Mouse (Mus musculus): ENCODE measurements at regions not wholly inside any gene's neighbourhood (a gene's known extent, or its start where the extent isn't known, plus 50 kb on each side); places are given as distances from the start of the nearest gene placed in this dataset.

DNA sequence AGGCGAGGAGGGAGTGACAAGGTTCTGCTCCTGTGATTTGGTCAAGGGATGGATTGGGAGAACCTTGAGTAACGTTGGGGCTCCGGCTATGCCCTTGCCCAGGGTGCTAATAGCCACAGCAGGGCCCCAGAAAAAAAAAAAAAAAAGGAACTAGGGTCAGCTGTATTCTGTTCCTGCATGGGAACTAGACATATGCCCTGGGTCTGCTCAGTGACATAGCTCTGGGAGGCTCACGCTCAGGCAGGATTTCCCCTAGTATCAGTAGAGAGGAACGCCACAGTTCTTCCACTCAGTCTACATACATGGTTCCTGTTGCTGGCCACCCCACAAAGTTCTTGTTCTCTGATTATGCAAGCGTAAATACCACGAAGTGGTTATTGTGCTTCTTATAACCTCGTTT is 114.8 kb upstream of the Tet2 start:
- DNase-seq (ENCODE audit: low spot score), result peak; percentile 15
- no peak overlapping the region for H3K4me3 ChIP-seq (ENCODE audit: low read depth, low read length)
- no peak for TF ChIP-seq CTCF (IDR thresholded peaks at IDR 0.05)
- no peak for TF ChIP-seq EP300 (IDR thresholded peaks at IDR 0.05)
- H3K9ac ChIP-seq (replicated peaks; ENCODE audit: low read depth), result no peak overlapping the region
- no peaks in the 10 kb centered on the region for H3K9me3 ChIP-seq (ENCODE audit: low read length)
- ATAC-seq, result peak; percentile 41
- no peak overlapping the region for H3K27ac ChIP-seq (ENCODE audit: low read length)
- WGBS, result 72% methylated on average over 8 of the region's 8 CpGs
- no peaks in the 10 kb centered on the region for H3K27me3 ChIP-seq (replicated peaks; ENCODE audit: insufficient read depth, low read length)
- no peaks in the 10 kb centered on the region for H3K4me1 ChIP-seq (ENCODE audit: insufficient read depth, low read depth, low read length)
- H3K36me3 ChIP-seq (ENCODE audit: insufficient read depth, low read length), result no peaks in the 10 kb centered on the region
- no peak overlapping the region for H3K4me2 ChIP-seq (replicated peaks; ENCODE audit: low read depth, low read length)

- Histone ChIP-seq H3K27ac (ENCODE audit: low read length) (no peak overlapping the region), H3K4me1 (ENCODE audit: insufficient read depth, low read depth, low read length) (no peaks in the 10 kb centered on the region), H3K4me3 (ENCODE audit: low read depth, low read length) (no peak overlapping the region), H3K36me3 (ENCODE audit: insufficient read depth, low read length) (no peaks in the 10 kb centered on the region), H3K4me2 (replicated peaks; ENCODE audit: low read depth, low read length) (no peak overlapping the region), H3K9ac (replicated peaks; ENCODE audit: low read depth) (no peak overlapping the region), H3K9me3 (ENCODE audit: low read length) (no peaks in the 10 kb centered on the region), H3K27me3 (replicated peaks; ENCODE audit: insufficient read depth, low read length) (no peaks in the 10 kb centered on the region)
- DNase-seq (ENCODE audit: low spot score) (no peak), ATAC-seq (no peak)
- WGBS, result 55% methylated on average over 3 of the region's 3 CpGs
- TF ChIP-seq EP300 (IDR thresholded peaks at IDR 0.05), result no peak
- no peak for TF ChIP-seq CTCF (IDR thresholded peaks at IDR 0.05)
Observed at GRCm38 (mm10) chr3:133661303-133661702, 116.4 kb upstream of the Tet2 start.

DNA sequence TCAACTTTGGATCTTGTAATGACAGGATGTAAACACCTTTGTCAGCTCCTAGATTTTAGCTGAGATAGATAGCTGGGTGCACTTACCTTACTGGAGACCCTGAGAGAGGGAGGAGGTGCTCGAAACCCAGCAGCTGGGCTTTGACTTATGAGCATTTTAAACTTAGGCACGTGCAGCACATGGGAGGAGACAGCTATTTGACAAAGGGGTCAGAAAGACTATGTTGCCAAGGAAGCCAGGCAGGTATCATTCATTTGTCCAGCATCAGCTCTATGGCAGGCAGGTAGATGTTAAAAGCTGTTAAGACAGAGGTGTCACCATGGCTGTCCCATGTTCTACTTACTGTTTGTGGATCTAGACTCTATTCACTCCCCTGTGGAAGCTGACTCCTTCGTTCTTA is 120.0 kb upstream of the Tet2 start:
- 72% methylated on average over 3 of the region's 3 CpGs for WGBS
- no peak overlapping the region for H3K27ac ChIP-seq (ENCODE audit: low read length)
- H3K9ac ChIP-seq (replicated peaks; ENCODE audit: low read depth), result no peak overlapping the region
- ATAC-seq, result no peak
- no peak for DNase-seq (ENCODE audit: low spot score)
- H3K4me2 ChIP-seq (replicated peaks; ENCODE audit: low read depth, low read length), result no peak overlapping the region
- no peak for TF ChIP-seq EP300 (IDR thresholded peaks at IDR 0.05)
- TF ChIP-seq CTCF (IDR thresholded peaks at IDR 0.05), result no peak
- H3K36me3 ChIP-seq (ENCODE audit: insufficient read depth, low read length), result no peaks in the 10 kb centered on the region
- no peak overlapping the region for H3K4me3 ChIP-seq (ENCODE audit: low read depth, low read length)
- H3K9me3 ChIP-seq (ENCODE audit: low read length), result no peaks in the 10 kb centered on the region
- no peaks in the 10 kb centered on the region for H3K4me1 ChIP-seq (ENCODE audit: insufficient read depth, low read depth, low read length)
- no peaks in the 10 kb centered on the region for H3K27me3 ChIP-seq (replicated peaks; ENCODE audit: insufficient read depth, low read length)

- no peaks in the 10 kb centered on the region for H3K27me3 ChIP-seq (replicated peaks; ENCODE audit: insufficient read depth, low read length)
- 85% methylated on average over 6 of the region's 6 CpGs for WGBS
- TF ChIP-seq EP300 (IDR thresholded peaks at IDR 0.05), result no peak
- TF ChIP-seq CTCF (IDR thresholded peaks at IDR 0.05), result no peak
- no peak for DNase-seq (ENCODE audit: low spot score)
- no peak overlapping the region for H3K27ac ChIP-seq (ENCODE audit: low read length)
- no peak overlapping the region for H3K4me2 ChIP-seq (replicated peaks; ENCODE audit: low read depth, low read length)
- no peaks in the 10 kb centered on the region for H3K4me1 ChIP-seq (ENCODE audit: insufficient read depth, low read depth, low read length)
- H3K4me3 ChIP-seq (ENCODE audit: low read depth, low read length), result no peak overlapping the region
- H3K9me3 ChIP-seq (ENCODE audit: low read length), result no peaks in the 10 kb centered on the region
- no peak overlapping the region for H3K9ac ChIP-seq (replicated peaks; ENCODE audit: low read depth)
- ATAC-seq, result no peak
- no peaks in the 10 kb centered on the region for H3K36me3 ChIP-seq (ENCODE audit: insufficient read depth, low read length)
Observed at GRCm38 (mm10) chr3:133665425-133666317, 120.7 kb upstream of the Tet2 start.

DNA sequence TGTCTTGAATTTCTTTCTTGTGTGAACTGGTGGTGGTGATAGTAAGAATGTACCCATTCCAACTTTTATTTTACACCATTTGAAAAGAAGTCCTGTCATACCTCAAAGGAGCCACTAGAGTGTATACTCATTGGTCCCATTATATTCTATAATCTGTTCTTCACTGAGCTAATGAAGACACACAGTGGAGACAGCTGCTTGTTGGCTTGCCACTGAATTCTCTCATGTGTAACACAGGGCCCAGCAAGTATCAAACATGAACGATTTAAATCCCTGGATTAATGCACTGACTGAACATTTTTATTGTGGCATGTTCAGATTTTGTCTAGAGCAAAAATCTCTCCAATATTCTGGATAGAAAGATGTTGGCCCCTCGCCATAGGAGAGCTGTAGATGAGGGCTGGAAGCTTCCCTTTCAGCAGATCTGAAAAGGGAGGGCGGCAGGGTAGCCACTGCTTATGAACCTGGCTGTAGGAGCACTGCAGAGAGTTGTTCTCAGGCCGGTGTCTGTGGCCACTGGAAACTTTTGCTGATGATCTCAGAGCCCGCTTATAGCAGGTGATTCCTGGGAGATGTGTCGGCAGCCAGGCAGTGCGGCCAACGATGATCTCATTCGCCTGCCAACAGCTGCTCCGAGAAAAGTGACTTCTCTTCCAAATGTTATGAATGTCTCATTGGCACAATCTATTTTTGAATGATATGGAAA is 128.0 kb upstream of the Tet2 start:
- no peak overlapping the region for H3K4me2 ChIP-seq (replicated peaks; ENCODE audit: low read depth, low read length)
- no peak overlapping the region for H3K4me3 ChIP-seq (ENCODE audit: low read depth, low read length)
- H3K4me1 ChIP-seq (ENCODE audit: insufficient read depth, low read depth, low read length), result no peaks in the 10 kb centered on the region
- no peaks in the 10 kb centered on the region for H3K27me3 ChIP-seq (replicated peaks; ENCODE audit: insufficient read depth, low read length)
- H3K9me3 ChIP-seq (ENCODE audit: low read length), result no peaks in the 10 kb centered on the region
- 69% methylated on average over 10 of the region's 10 CpGs for WGBS
- DNase-seq (ENCODE audit: low spot score) (peak; percentile 26), ATAC-seq (peak; percentile 41; the same call in 1 of the 2 replicates)
- TF ChIP-seq EP300 (IDR thresholded peaks at IDR 0.05) (peak; percentile 13; the same call in 1 of the 2 replicates), CTCF (IDR thresholded peaks at IDR 0.05) (peak; percentile 29; the same call in 1 of the 2 replicates)
- no peak overlapping the region for H3K27ac ChIP-seq (ENCODE audit: low read length)
- no peaks in the 10 kb centered on the region for H3K36me3 ChIP-seq (ENCODE audit: insufficient read depth, low read length)
- H3K9ac ChIP-seq (replicated peaks; ENCODE audit: low read depth), result no peak overlapping the region

- no peak overlapping the region for H3K9ac ChIP-seq (replicated peaks; ENCODE audit: low read depth)
- H3K4me1 ChIP-seq (ENCODE audit: insufficient read depth, low read depth, low read length), result no peaks in the 10 kb centered on the region
- no peak overlapping the region for H3K4me2 ChIP-seq (replicated peaks; ENCODE audit: low read depth, low read length)
- H3K27ac ChIP-seq (ENCODE audit: low read length), result no peak overlapping the region
- TF ChIP-seq CTCF (IDR thresholded peaks at IDR 0.05) (no peak), EP300 (IDR thresholded peaks at IDR 0.05) (no peak)
- no peaks in the 10 kb centered on the region for H3K9me3 ChIP-seq (ENCODE audit: low read length)
- ATAC-seq, result no peak
- no peaks in the 10 kb centered on the region for H3K27me3 ChIP-seq (replicated peaks; ENCODE audit: insufficient read depth, low read length)
- H3K36me3 ChIP-seq (ENCODE audit: insufficient read depth, low read length), result no peaks in the 10 kb centered on the region
- no peak overlapping the region for H3K4me3 ChIP-seq (ENCODE audit: low read depth, low read length)
- 69% methylated on average over 1 of the region's 1 CpGs for WGBS
- no peak for DNase-seq (ENCODE audit: low spot score)
Observed at GRCm38 (mm10) chr3:133677892-133678291, 133.0 kb upstream of the Tet2 start.
